Mouse (Mus musculus): Measurements from ENCODE around the gene Slc5a4a. TPM values are rescaled to one million over a fixed set of nuclear protein-coding genes. Genes with fewer than 3 reads are reported as not detected.

The Slc5a4a gene
- not detected in 2 replicates for polyA plus RNA-seq (2015; fragmentation: Nextera tagmentation; extraction: Ambion mirVana)

DNA sequence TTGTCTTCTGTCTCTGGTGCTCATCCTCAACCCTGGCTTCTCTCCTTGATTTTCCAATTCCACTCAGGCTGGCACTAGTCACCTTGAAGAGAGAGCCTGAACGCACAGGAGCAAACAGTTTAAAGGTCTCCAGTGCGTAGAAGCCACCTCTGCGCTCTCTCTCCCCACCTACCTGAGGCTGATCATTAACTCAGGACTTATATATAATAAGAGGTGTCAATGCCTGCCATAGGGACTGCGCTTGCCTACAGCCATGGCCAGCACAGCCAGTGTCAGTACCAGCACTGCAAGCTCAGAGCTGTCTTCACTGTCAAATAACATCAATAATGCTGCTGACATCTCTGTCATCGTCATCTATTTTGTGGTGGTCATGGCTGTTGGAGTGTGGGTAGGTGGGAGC, at the start of gene Slc5a4a:
Gene Slc5a4a, plus strand, starts transcription at position 174 of the 400 bp plus-strand sequence.
- H3K27me3 ChIP-seq (ENCODE audit: control insufficient read depth, insufficient read depth, low read depth, low read length): no peaks in the 10 kb centered on the region
- H3K4me3 ChIP-seq (ENCODE audit: low read depth, low read length): no peak within 1 kb of the TSS
- H3K4me2 ChIP-seq (ENCODE audit: low read depth, low read length): no peak within 1 kb of the TSS
- H3K9ac ChIP-seq (ENCODE audit: low read depth, low read length): no peak within 1 kb of the TSS
- no peaks in the 10 kb centered on the region for H3K4me1 ChIP-seq (ENCODE audit: control insufficient read depth, low read depth, low read length)
- ATAC-seq (ENCODE audit: low read depth): no peak
- 56% methylated on average over 5 of the region's 5 CpGs for WGBS (ENCODE audit: insufficient replicate concordance)
- no peak within 1 kb of the TSS for H3K27ac ChIP-seq (ENCODE audit: low read length)
- H3K36me3 ChIP-seq (ENCODE audit: control insufficient read depth, insufficient read depth): no peaks in the 10 kb centered on the region
- H3K9me3 ChIP-seq (replicated peaks; ENCODE audit: control insufficient read depth, low read length): no peaks in the 10 kb centered on the region

DNA sequence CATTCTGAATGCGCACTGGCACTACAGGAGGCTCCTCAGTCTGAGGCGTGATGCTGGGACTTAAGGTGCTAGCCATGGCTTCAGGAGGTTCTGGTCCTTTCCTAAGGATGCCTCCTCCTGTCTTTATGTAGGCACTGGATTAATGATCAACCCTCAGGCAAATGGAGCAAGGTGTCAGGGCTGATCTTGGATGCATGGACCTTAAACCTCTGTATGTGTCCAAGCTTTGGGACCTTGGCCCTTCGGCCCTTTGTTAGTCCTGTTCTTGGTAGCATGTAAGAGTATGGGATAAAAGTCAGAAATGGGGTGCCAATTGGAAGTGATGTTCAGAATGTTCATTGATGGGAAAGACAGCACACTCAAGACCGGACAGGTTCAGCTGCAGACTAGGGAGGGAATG, 36.4 kb upstream of the Slc5a4a start, which contains the start of gene Slc5a4b:
Gene Slc5a4b, minus strand, starts transcription at position 101 of the 400 bp plus-strand sequence.
- Histone ChIP-seq H3K4me1 (ENCODE audit: control insufficient read depth, low read depth, low read length) (no peaks in the 10 kb centered on the region; the same call in 1 of the 2 replicates), H3K4me2 (ENCODE audit: low read depth, low read length) (no peak within 1 kb of the TSS), H3K9ac (ENCODE audit: low read depth, low read length) (no peak within 1 kb of the TSS), H3K4me3 (ENCODE audit: low read depth, low read length) (no peak within 1 kb of the TSS), H3K27ac (ENCODE audit: low read length) (no peak within 1 kb of the TSS), H3K27me3 (ENCODE audit: control insufficient read depth, insufficient read depth, low read depth, low read length) (no peaks in the 10 kb centered on the region), H3K36me3 (ENCODE audit: control insufficient read depth, insufficient read depth) (no peaks in the 10 kb centered on the region), H3K9me3 (replicated peaks; ENCODE audit: control insufficient read depth, low read length) (no peaks in the 10 kb centered on the region)
- WGBS (ENCODE audit: insufficient replicate concordance): 66% methylated on average over 4 of the region's 4 CpGs
- no peak for ATAC-seq (ENCODE audit: low read depth)

DNA sequence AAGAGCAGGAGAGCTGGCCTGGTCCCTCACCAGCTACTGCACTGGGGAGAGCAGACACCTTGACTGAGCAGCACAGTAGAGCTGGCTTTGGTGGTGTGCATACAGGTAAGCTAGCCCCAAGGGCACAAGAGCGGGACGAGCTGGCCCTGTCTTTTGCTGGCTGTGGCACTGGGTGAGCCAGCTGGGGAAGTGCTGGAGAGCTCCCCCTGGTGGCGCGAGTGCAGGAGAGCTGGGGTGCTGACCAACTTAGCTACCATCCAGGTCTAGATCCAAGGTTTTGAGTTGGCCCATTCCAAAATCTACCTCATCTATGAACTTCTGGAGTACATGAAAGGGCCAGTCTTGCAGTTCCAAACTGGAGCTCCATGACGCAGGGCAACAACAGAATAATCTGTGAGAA, 29.3 kb upstream of the Slc5a4a start:
- Histone ChIP-seq H3K9me3 (replicated peaks; ENCODE audit: control insufficient read depth, low read length) (no peaks in the 10 kb centered on the region), H3K4me1 (ENCODE audit: control insufficient read depth, low read depth, low read length) (no peaks in the 10 kb centered on the region), H3K27me3 (ENCODE audit: control insufficient read depth, insufficient read depth, low read depth, low read length) (no peaks in the 10 kb centered on the region), H3K27ac (ENCODE audit: low read length) (no peak overlapping the region), H3K4me2 (ENCODE audit: low read depth, low read length) (no peak overlapping the region), H3K9ac (ENCODE audit: low read depth, low read length) (no peak overlapping the region), H3K36me3 (ENCODE audit: control insufficient read depth, insufficient read depth) (no peaks in the 10 kb centered on the region), H3K4me3 (ENCODE audit: low read depth, low read length) (no peak overlapping the region)
- WGBS (ENCODE audit: insufficient replicate concordance): 21% methylated on average over 5 of the region's 5 CpGs
- peak; percentile 43; the same call in 1 of the 2 replicates for ATAC-seq (ENCODE audit: low read depth)

DNA sequence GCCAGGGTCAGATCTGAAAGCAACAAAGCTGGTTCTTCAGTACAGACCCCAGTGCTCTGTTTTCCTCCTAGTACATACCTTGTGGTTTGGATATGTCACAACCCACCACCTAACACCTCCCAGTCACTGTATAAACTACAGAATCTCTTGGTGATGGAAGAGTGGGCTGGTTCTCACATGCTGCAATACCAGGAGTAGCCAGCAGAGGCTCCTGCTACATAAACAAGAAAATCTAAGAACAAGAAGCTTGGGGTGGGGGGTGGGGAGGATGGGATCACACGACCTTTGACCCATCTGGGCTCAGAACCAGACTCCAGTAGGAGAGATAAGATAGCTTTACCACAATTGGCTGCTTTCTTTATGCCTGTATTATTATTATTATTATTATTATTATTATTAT, 28.5 kb upstream of the Slc5a4a start:
- no peak for ATAC-seq (ENCODE audit: low read depth)
- Histone ChIP-seq H3K27me3 (ENCODE audit: control insufficient read depth, insufficient read depth, low read depth, low read length) (no peaks in the 10 kb centered on the region), H3K27ac (ENCODE audit: low read length) (no peak overlapping the region), H3K4me2 (ENCODE audit: low read depth, low read length) (no peak overlapping the region), H3K9ac (ENCODE audit: low read depth, low read length) (no peak overlapping the region), H3K4me3 (ENCODE audit: low read depth, low read length) (no peak overlapping the region), H3K9me3 (replicated peaks; ENCODE audit: control insufficient read depth, low read length) (no peaks in the 10 kb centered on the region), H3K4me1 (ENCODE audit: control insufficient read depth, low read depth, low read length) (no peaks in the 10 kb centered on the region), H3K36me3 (ENCODE audit: control insufficient read depth, insufficient read depth) (no peaks in the 10 kb centered on the region)
- WGBS (ENCODE audit: insufficient replicate concordance): 0% methylated on average over 1 of the region's 1 CpGs

DNA sequence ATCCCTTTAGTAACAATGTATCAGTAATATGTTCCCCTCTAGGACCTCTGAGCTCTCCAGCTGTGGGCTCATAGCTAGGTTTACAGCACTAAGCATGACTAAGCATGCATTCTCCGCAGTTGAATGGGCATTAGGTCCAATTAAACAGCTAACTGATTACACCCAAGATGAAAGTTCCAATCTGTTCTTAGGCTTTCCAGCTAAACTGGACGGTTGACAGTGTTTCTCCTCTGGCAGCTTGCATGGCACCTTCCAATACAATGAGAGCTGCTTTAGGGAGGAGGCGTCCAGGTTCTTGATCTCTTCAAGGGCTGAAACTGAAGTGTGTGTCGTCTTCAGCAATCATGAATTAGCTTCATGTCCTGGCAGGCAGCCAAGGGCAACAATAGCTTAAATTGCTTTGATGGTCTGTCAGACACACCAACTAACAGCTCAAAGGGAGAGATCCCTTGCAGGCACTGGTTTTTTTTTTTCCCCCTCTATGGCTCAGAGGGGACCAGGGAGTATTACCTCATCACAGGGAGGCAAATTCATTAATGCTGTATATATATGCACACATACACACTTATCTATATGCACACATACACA, 27.0 kb upstream of the Slc5a4a start:
- H3K4me1 ChIP-seq (ENCODE audit: control insufficient read depth, low read depth, low read length): no peaks in the 10 kb centered on the region
- no peak overlapping the region for H3K4me2 ChIP-seq (ENCODE audit: low read depth, low read length)
- no peak overlapping the region for H3K27ac ChIP-seq (ENCODE audit: low read length)
- 50% methylated on average over 4 of the region's 4 CpGs for WGBS (ENCODE audit: insufficient replicate concordance)
- H3K9me3 ChIP-seq (replicated peaks; ENCODE audit: control insufficient read depth, low read length): no peaks in the 10 kb centered on the region
- no peak overlapping the region for H3K4me3 ChIP-seq (ENCODE audit: low read depth, low read length)
- no peak overlapping the region for H3K9ac ChIP-seq (ENCODE audit: low read depth, low read length)
- ATAC-seq (ENCODE audit: low read depth): no peak
- H3K36me3 ChIP-seq (ENCODE audit: control insufficient read depth, insufficient read depth): no peaks in the 10 kb centered on the region
- no peaks in the 10 kb centered on the region for H3K27me3 ChIP-seq (ENCODE audit: control insufficient read depth, insufficient read depth, low read depth, low read length)

DNA sequence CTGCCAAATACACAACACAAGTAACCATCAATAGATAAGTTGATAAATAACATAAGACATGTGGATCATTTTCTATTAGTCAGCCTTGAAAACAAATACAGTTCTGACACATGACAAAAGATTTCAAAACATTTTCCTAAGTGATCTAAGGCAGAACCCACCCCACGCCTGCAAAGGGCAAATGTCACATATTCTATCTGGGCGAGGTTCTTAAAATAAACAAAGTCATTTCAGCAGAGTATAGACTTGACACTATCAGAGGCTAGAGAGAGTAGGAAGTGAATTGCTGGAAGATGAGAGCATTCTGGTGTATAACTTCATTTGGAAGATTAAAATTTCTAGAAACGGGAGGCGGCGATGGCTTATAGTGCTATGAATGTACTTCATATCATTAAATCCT, 25.8 kb upstream of the Slc5a4a start:
- WGBS (ENCODE audit: insufficient replicate concordance): 66% methylated on average over 5 of the region's 5 CpGs
- no peak for ATAC-seq (ENCODE audit: low read depth)
- no peak overlapping the region for H3K4me3 ChIP-seq (ENCODE audit: low read depth, low read length)

DNA sequence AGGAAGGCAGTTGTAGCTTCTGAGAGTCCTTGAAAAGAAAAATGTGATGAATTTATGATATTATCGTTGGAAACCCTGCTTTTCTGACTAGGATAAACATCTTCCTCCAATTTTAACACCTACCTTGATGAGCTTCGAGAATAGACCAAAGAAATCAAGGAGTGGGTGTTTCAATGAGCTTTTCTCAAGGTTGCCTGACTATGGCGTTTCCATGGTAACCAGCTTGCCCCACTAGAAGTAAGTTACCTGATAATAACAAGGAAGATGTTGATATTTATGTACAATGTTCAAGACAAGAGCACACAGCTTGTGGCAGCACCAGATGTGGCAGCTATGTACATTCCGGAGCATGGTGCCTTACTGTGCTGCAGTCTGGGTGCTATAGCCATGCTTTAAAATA, 14.7 kb upstream of the Slc5a4a start:
- Histone ChIP-seq H3K4me1 (ENCODE audit: control insufficient read depth, low read depth, low read length) (no peaks in the 10 kb centered on the region), H3K9ac (ENCODE audit: low read depth, low read length) (no peak overlapping the region), H3K27ac (ENCODE audit: low read length) (no peak overlapping the region), H3K27me3 (ENCODE audit: control insufficient read depth, insufficient read depth, low read depth, low read length) (no peaks in the 10 kb centered on the region), H3K4me3 (ENCODE audit: low read depth, low read length) (no peak overlapping the region), H3K9me3 (replicated peaks; ENCODE audit: control insufficient read depth, low read length) (no peaks in the 10 kb centered on the region), H3K4me2 (ENCODE audit: low read depth, low read length) (no peak overlapping the region), H3K36me3 (ENCODE audit: control insufficient read depth, insufficient read depth) (no peaks in the 10 kb centered on the region)
- WGBS (ENCODE audit: insufficient replicate concordance): 45% methylated on average over 4 of the region's 4 CpGs
- ATAC-seq (ENCODE audit: low read depth): no peak

More for the DNA sequence above, 25.8 kb upstream of the Slc5a4a start:
- Histone ChIP-seq H3K27ac (ENCODE audit: low read length) (no peak overlapping the region), H3K36me3 (ENCODE audit: control insufficient read depth, insufficient read depth) (no peaks in the 10 kb centered on the region), H3K27me3 (ENCODE audit: control insufficient read depth, insufficient read depth, low read depth, low read length) (no peaks in the 10 kb centered on the region), H3K4me2 (ENCODE audit: low read depth, low read length) (no peak overlapping the region), H3K4me1 (ENCODE audit: control insufficient read depth, low read depth, low read length) (no peaks in the 10 kb centered on the region), H3K9ac (ENCODE audit: low read depth, low read length) (no peak overlapping the region), H3K9me3 (replicated peaks; ENCODE audit: control insufficient read depth, low read length) (no peaks in the 10 kb centered on the region)

DNA sequence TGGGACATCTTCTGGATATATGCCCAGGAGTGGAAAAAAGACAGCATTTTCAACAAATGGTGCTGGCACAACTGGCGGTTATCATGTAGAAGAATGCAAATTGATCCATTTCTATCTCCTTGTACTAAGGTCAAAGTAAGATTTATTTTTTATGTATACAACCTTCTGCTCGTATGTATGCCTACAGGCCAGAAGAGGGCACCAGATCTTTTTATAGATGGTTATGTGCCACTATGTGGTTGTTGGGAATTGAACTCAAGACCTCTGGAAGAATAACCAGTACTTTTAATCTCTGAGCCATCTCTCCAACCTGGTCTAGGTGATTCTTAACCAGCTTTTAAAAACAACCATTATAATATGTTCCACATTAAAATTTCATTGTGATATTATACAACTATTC, 10.9 kb upstream of the Slc5a4a start:
- Histone ChIP-seq H3K4me1 (ENCODE audit: control insufficient read depth, low read depth, low read length) (no peaks in the 10 kb centered on the region), H3K27ac (ENCODE audit: low read length) (no peak overlapping the region), H3K9me3 (replicated peaks; ENCODE audit: control insufficient read depth, low read length) (no peaks in the 10 kb centered on the region), H3K9ac (ENCODE audit: low read depth, low read length) (no peak overlapping the region), H3K36me3 (ENCODE audit: control insufficient read depth, insufficient read depth) (no peaks in the 10 kb centered on the region), H3K4me2 (ENCODE audit: low read depth, low read length) (no peak overlapping the region), H3K27me3 (ENCODE audit: control insufficient read depth, insufficient read depth, low read depth, low read length) (no peaks in the 10 kb centered on the region), H3K4me3 (ENCODE audit: low read depth, low read length) (no peak overlapping the region)
- WGBS (ENCODE audit: insufficient replicate concordance): 49% methylated on average over 2 of the region's 2 CpGs
- ATAC-seq (ENCODE audit: low read depth): no peak

DNA sequence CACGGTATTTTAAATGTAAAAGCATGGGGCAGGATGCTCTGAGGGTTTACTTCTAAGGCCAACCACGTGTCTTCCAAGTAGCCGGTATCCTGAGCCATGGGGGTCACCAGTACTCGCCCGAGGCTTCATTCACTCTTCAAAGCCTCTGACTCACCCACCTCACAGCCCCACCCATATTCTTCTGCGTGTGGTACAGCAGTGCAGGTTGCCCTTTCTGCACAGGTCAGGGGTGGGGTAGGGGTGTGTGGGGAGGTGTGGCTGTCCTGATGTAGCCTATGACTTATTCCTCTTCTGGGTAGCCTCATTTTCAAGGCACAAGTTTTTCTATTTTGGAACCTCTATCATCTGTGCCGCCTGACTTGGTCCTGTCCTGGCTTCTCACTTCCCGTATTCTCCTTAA, 405 bp upstream of the Slc5a4a start:
- Histone ChIP-seq H3K4me2 (ENCODE audit: low read depth, low read length) (no peak overlapping the region), H3K4me3 (ENCODE audit: low read depth, low read length) (no peak overlapping the region), H3K27ac (ENCODE audit: low read length) (no peak overlapping the region), H3K36me3 (ENCODE audit: control insufficient read depth, insufficient read depth) (no peaks in the 10 kb centered on the region), H3K9ac (ENCODE audit: low read depth, low read length) (no peak overlapping the region), H3K27me3 (ENCODE audit: control insufficient read depth, insufficient read depth, low read depth, low read length) (no peaks in the 10 kb centered on the region), H3K9me3 (replicated peaks; ENCODE audit: control insufficient read depth, low read length) (no peaks in the 10 kb centered on the region), H3K4me1 (ENCODE audit: control insufficient read depth, low read depth, low read length) (no peaks in the 10 kb centered on the region)
- 47% methylated on average over 8 of the region's 8 CpGs for WGBS (ENCODE audit: insufficient replicate concordance)
- no peak for ATAC-seq (ENCODE audit: low read depth)
